Mouse (Mus musculus) midbrain, postnatal 0 days (tissue): ENCODE results near the gene Myef2. TPM values are rescaled to one million over a fixed set of nuclear protein-coding genes. Genes with fewer than 3 reads are reported as not detected.

Source experiments
- ATAC-seq: fragments of 200-750 bp; cut with Nextera tagmentation; 2 replicates; pipeline ENCODE4 v1.8.0; 2017; ENCODE audit warnings: moderate number of reproducible peaks, mild to moderate bottlenecking, moderate TSS enrichment, moderate library complexity; ENCODE audit not compliant: low FRiP score
- DNase-seq: peaks from one replicate; pipeline ENCODE4 v3.0.0-alpha.2; 2015; ENCODE audit warnings: low spot score
- H3K27ac ChIP-seq: fragments of 300-500 bp; sonication (generic); 2 replicates; pipeline ENCODE4 v1.5.1; 2014; ENCODE audit warnings: low read depth, mild to moderate bottlenecking, low read length, mixed read lengths
- H3K27me3 ChIP-seq: fragments of 300-500 bp; sonication (generic); 2 replicates; pipeline ENCODE4 v1.6.1; 2014; ENCODE audit warnings: low read length, control low read depth, mixed read lengths; ENCODE audit not compliant: insufficient read depth
- H3K36me3 ChIP-seq: fragments of 300-500 bp; sonication (generic); 2 replicates; pipeline ENCODE4 v1.6.1; 2014; ENCODE audit warnings: low read length, control low read depth, mixed read lengths; ENCODE audit not compliant: insufficient read depth
- H3K4me1 ChIP-seq: fragments of 300-500 bp; sonication (generic); 2 replicates; pipeline ENCODE4 v1.6.1; 2014; ENCODE audit warnings: mild to moderate bottlenecking, control low read depth, antibody characterized with exemption, low read length, mixed read lengths; ENCODE audit not compliant: insufficient read depth
- H3K4me2 ChIP-seq: fragments of 300-500 bp; sonication (generic); 2 replicates; pipeline ENCODE4 v1.6.1; 2014; ENCODE audit warnings: low read depth, mild to moderate bottlenecking, low read length, mixed read lengths; ENCODE audit not compliant: poor library complexity, severe bottlenecking
- H3K4me3 ChIP-seq: fragments of 300-500 bp; sonication (generic); 2 replicates; pipeline ENCODE4 v1.5.1; 2014; ENCODE audit warnings: low read depth, mild to moderate bottlenecking, low read length, moderate library complexity
- H3K9ac ChIP-seq: fragments of 300-500 bp; sonication (generic); replicated peaks from 2 replicates; pipeline ENCODE4 v1.6.1; 2014; ENCODE audit warnings: mild to moderate bottlenecking, low read length, moderate library complexity, mixed read lengths; ENCODE audit not compliant: poor library complexity, severe bottlenecking
- H3K9me3 ChIP-seq: fragments of 300-500 bp; sonication (generic); 2 replicates; pipeline ENCODE4 v1.6.1; 2016; ENCODE audit warnings: low read length, control low read depth
- CTCF ChIP-seq: IDR thresholded peaks from 2 replicates; pipeline ENCODE4 v1.5.1; 2016; ENCODE audit warnings: antibody characterized with exemption, mild to moderate bottlenecking
- WGBS: fragments of 180-500 bp; shearing (Covaris S2); extraction: QIAGEN DNeasy Blood & Tissue Kit; methylation state at CpG from one replicate; pipeline ENCODE4 v1.1.7; 2014; 5-methylcytosine and 5-hydroxymethylcytosine counted together
- polyA plus RNA-seq: library from polyadenylated mRNA; unstranded; fragments of >200 nt; fragmentation: Nextera tagmentation; extraction: Ambion mirVana; gene quantifications from 2 replicates; pipeline ENCODE4 v1.2.1, GENCODE M21; 2015
- total RNA-seq: library from RNA; depleted of rRNA; stranded (reverse); fragments of >200 nt; gene quantifications from 2 replicates; pipeline ENCODE4 v1.2.3, GENCODE M21; 2014

Myef2 gene
- total and polyA plus RNA-seq, 2 experiments from 2014 or later = 73.0 to 174 TPM

- Histone ChIP-seq H3K27me3 (no peaks in the 10 kb centered on the region), H3K9ac (no peak overlapping the region), H3K4me1 (no peaks in the 10 kb centered on the region), H3K4me2 (no peak overlapping the region), H3K4me3 (no peak overlapping the region), H3K9me3 (no peaks in the 10 kb centered on the region), H3K36me3 (peaks cover 17% of the 10 kb centered on the region), H3K27ac (no peak overlapping the region)
- no peak for TF ChIP-seq CTCF
- WGBS = 98% methylated on average over 7 of the region's 7 CpGs
- ATAC-seq (no peak), DNase-seq (no peak)
These were observed 34.7 kb downstream of the Myef2 start for GRCm38 (mm10) chr2:125088757-125089156.

DNA sequence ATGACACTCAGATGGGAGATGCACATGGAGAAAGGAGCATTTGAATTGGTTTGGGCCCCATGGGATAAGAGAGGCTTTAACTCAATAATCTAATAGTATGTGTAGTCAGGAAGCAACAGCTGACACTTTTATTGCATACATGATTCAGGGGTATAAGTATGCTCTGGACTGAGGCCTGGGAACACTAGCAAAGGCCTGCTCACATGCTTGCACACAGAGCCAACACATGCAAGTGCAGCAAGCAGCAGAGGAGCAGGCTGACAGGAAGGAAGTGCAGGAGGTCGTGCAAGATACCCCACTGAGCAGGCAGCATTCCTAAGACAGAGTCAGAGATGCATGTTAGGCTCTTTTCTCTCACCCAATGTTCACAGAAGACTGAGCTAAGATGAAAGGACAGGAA is 39.6 kb downstream of the Myef2 start:
- Histone ChIP-seq H3K4me2 (no peak overlapping the region), H3K4me1 (no peaks in the 10 kb centered on the region), H3K36me3 (peaks cover 16% of the 10 kb centered on the region), H3K27ac (no peak overlapping the region), H3K9me3 (no peaks in the 10 kb centered on the region), H3K27me3 (no peaks in the 10 kb centered on the region), H3K4me3 (no peak overlapping the region), H3K9ac (no peak overlapping the region)
- DNase-seq (no peak), ATAC-seq (no peak)
- no peak for TF ChIP-seq CTCF
- 12% methylated on average over 1 of the region's 1 CpGs for WGBS

DNA sequence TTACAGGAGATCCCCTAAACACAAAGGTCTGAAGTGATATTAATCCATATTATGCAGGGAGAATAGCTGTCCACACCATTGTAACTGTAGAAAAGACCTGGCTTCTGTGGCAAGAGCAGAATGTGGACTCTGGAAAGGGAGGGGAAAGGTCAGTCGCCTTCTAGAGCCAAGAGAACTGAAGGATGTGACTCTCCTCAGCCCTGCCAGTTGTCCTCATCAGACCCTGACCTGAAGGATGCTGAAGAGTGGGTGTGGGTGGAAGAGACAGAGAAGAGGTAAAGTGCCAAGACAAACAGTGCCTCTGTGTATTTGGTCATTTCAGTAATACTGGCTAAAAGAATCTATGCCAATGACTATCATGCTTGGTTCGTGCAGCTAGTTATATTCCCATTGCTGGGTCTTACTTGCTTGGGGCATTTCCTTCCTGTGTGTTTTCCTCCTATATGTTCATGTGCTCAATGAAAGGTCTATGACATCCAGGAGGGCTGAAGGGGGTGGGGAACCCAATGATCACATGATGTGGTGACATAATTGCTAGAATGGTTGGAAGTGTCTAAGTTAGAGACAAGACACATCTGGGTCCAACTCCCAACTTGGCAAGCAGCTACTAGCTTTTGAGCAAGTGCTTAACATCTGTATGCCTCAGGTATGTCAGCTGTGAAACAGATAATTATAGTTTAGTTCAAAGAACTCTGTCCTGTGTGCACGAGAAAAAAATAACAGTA is 50.2 kb downstream of the Myef2 start:
- H3K27ac ChIP-seq = no peak overlapping the region
- no peak for ATAC-seq
- no peaks in the 10 kb centered on the region for H3K9me3 ChIP-seq
- no peaks in the 10 kb centered on the region for H3K36me3 ChIP-seq
- H3K9ac ChIP-seq = no peak overlapping the region
- H3K4me1 ChIP-seq = no peaks in the 10 kb centered on the region
- H3K4me3 ChIP-seq = no peak overlapping the region
- no peak overlapping the region for H3K4me2 ChIP-seq
- H3K27me3 ChIP-seq = no peaks in the 10 kb centered on the region
- 69% methylated on average over 3 of the region's 3 CpGs for WGBS
- no peak for DNase-seq
- TF ChIP-seq CTCF = no peak

DNA sequence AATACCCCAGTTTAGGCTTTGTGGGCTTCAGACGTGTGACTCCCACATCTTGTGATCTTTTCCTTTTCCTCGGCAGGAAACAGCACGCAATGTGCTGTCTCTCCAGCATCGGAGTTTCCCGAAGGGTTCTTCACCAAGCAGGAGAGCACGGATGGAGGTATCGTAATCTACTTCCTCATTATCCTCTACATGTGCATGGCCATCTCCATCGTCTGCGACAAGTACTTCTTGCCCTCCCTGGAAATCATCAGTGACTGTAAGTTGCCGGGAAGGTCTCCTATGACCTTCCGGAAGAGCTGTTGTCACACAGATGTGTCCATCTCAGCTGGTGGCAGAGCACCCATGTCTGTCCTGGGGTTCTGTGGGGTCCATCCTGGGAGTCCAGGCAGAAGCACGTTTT is 54.8 kb downstream of the Myef2 start:
- WGBS = 90% methylated on average over 12 of the region's 12 CpGs
- no peak for TF ChIP-seq CTCF
- H3K4me1 ChIP-seq = no peaks in the 10 kb centered on the region

GRCm38 (mm10) chr2:125067894-125068293 is 55.6 kb downstream of the Myef2 start, which contains the start of gene Slc24a5:
Slc24a5 (plus strand) TSS chr2:125068124.
- DNase-seq (no peak), ATAC-seq (no peak)
- 71% methylated on average over 10 of the region's 10 CpGs for WGBS
- TF ChIP-seq CTCF = no peak
- Histone ChIP-seq H3K4me1 (no peaks in the 10 kb centered on the region), H3K4me2 (no peak within 1 kb of the TSS), H3K4me3 (no peak within 1 kb of the TSS), H3K36me3 (no peaks in the 10 kb centered on the region), H3K9me3 (no peaks in the 10 kb centered on the region), H3K27me3 (no peaks in the 10 kb centered on the region), H3K27ac (no peak within 1 kb of the TSS), H3K9ac (no peak within 1 kb of the TSS)

More for the DNA sequence above, 54.8 kb downstream of the Myef2 start:
- no peak overlapping the region for H3K27ac ChIP-seq
- no peaks in the 10 kb centered on the region for H3K36me3 ChIP-seq
- H3K4me3 ChIP-seq = no peak overlapping the region
- H3K9me3 ChIP-seq = no peaks in the 10 kb centered on the region
- no peak overlapping the region for H3K4me2 ChIP-seq
- ATAC-seq = no peak
- no peak for DNase-seq
- no peak overlapping the region for H3K9ac ChIP-seq
- H3K27me3 ChIP-seq = no peaks in the 10 kb centered on the region

- Histone ChIP-seq H3K27me3 (no peaks in the 10 kb centered on the region), H3K4me2 (no peak overlapping the region), H3K4me3 (no peak overlapping the region), H3K9me3 (no peaks in the 10 kb centered on the region), H3K9ac (no peak overlapping the region), H3K36me3 (no peaks in the 10 kb centered on the region), H3K27ac (no peak overlapping the region), H3K4me1 (no peaks in the 10 kb centered on the region)
- no peak for ATAC-seq
- WGBS = 66% methylated on average over 7 of the region's 7 CpGs
- no peak for DNase-seq
- no peak for TF ChIP-seq CTCF
These were observed 56.1 kb downstream of the Myef2 start for GRCm38 (mm10) chr2:125067373-125067772.
